Mouse (Mus musculus): ENCODE measurements around the gene Shisa4.

Shisa4 gene

GRCm38 (mm10) chr1:135367595-135367994 is 7.4 kb downstream of the Shisa4 start:
- no peak for ATAC-seq (ENCODE audit: insufficient number of reproducible peaks, low FRiP score, low TSS enrichment)

- ATAC-seq (ENCODE audit: insufficient number of reproducible peaks, low FRiP score, low TSS enrichment): no peak
Measured at GRCm38 (mm10) chr1:135367005-135367404, 8.0 kb downstream of the Shisa4 start.

GRCm38 (mm10) chr1:135366380-135366779 is 8.7 kb downstream of the Shisa4 start:
- ATAC-seq (ENCODE audit: insufficient number of reproducible peaks, low FRiP score, low TSS enrichment): no peak

DNA sequence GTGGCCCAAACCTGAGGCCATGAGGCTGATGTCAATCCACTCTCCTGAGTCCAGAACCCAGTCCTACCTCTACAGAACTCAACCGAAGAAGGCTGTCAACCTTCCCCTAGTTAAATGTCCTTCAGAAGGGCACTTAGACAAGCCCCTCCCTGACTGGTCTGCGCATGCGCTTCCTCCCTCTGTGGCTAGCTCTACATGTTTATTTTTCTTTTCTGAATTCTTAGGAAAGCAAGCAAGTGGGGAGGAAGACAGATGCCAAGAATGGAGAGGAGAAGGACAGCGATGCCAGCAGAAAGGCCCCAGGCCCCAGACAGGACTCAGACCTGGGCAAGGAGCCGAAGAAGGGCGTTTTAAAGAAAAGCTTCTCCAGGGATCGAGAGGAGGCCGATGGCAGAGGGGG is 11.6 kb downstream of the Shisa4 start:
- ATAC-seq (ENCODE audit: insufficient number of reproducible peaks, low FRiP score, low TSS enrichment): no peak

- ATAC-seq (ENCODE audit: insufficient number of reproducible peaks, low FRiP score, low TSS enrichment): no peak
Measured at GRCm38 (mm10) chr1:135362115-135362514, 12.9 kb downstream of the Shisa4 start.

- no peak for ATAC-seq (ENCODE audit: insufficient number of reproducible peaks, low FRiP score, low TSS enrichment)
Measured at GRCm38 (mm10) chr1:135361491-135361890, 13.5 kb downstream of the Shisa4 start.

DNA sequence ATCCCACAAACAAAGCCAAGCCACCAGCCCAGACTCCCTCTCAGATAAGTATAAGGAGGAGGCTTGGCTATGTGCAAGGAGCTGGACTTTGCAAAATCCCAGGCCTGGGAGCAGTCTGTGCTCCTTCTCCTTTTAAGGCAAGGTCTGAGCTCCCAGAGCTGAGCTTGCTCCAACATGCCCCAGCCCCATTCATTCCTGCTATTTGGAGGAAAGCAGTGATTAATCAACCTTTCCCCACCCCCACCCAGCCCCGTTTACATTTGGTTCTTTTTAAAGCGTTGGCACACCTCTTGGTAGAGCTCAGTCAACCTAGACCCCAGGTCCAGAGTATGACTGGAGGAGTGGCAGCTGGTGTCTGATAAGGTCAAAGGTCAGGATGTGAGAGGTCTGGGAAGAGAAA is 16.0 kb downstream of the Shisa4 start:
- ATAC-seq (ENCODE audit: insufficient number of reproducible peaks, low FRiP score, low TSS enrichment): no peak

DNA sequence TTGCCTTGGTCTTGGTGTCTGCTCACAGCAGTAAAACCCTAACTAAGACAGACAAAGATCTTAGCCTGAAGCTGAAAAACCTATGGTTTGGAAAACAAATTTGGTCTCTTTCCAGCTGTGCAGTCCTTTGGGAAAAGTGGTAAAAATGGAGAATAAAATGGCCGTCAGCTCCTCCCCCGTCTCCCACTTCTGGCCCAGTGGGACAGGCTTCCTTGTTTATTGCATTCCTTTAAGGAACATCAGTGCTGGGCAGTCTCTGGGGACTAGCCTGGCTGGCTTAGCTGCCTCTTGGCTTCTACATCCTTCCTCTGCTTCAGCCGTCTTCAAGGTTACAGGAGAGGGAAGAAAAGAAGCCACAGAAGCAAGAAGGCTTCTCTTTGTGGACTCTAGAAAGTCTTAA is 23.1 kb downstream of the Shisa4 start:
- no peak for ATAC-seq (ENCODE audit: insufficient number of reproducible peaks, low FRiP score, low TSS enrichment)

DNA sequence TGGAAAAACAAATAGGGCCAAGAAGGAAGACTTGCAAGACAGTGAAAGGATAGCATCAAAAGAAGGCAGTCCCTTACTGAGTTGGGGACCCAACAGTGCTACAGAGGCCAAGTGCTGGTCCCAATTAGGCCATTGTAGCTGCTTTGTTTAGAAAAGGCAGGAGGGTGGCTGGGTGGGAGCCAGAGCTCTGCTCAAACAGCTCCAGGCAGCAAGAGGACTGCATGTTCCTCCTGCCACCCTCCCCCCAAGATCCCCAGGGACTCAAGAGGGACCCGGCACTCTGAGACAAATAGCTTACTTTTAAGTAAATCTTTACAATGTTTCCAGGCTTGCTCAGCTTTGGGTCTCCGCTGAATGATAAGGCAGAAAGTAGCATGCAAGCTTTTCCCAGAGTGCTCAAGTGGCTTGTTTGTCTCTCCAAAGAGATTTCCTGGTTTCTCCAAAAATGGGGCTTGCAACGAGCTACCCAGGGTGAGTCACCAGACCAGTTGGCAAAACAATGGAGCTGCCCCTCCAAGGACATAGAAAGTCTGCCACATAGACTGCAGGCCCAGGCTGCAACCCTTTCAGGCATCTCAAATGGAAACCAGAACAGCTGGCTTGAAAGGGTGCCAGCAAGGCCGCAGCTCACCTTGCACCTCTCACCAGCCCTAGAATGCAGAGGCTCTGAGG is 27.4 kb downstream of the Shisa4 start:
- no peak for ATAC-seq (ENCODE audit: insufficient number of reproducible peaks, low FRiP score, low TSS enrichment)

- ATAC-seq (ENCODE audit: insufficient number of reproducible peaks, low FRiP score, low TSS enrichment): no peak
Measured at GRCm38 (mm10) chr1:135346891-135347290, 28.1 kb downstream of the Shisa4 start.

- ATAC-seq (ENCODE audit: insufficient number of reproducible peaks, low FRiP score, low TSS enrichment): no peak
Measured at GRCm38 (mm10) chr1:135344026-135344425, 31.0 kb downstream of the Shisa4 start.

DNA sequence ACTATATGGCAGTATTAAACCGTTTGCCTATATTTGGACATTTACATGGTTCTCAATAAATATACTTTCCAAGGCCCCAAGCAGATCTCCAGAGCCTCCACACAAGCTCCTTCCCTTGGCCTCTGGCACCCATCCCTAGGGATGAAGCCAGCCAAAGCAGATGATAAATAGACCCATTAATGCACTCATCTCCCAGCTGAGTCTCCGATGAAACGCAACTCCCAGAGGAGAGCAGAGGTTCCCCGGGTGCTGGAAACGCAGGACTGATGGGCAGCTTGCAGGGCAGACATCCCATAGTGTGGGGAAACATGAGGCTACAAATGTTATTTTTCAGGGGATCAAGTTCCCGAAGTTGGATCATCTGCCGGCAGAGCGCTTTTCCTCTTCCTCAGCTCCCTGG is 33.1 kb downstream of the Shisa4 start:
- no peak for ATAC-seq (ENCODE audit: insufficient number of reproducible peaks, low FRiP score, low TSS enrichment)

DNA sequence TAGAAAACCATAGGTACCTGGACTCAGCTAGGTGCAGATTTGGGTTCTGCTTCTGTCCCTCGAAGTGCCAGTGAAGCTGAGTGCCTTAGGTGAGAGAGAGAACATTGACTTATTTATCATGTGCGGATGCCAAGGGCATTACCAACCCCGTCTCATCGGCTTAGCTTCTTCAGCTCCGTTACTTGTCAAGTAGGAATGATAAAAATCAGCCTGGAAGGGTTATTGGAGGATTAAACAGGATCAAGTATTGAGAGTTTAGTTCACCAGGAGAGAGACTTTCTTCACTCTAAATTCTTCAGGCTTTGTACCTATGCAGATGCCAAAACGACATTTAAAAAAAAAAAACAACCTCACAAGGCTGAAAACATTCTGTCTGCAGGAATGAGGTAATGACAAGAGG is 44.5 kb downstream of the Shisa4 start:
- ATAC-seq (ENCODE audit: insufficient number of reproducible peaks, low FRiP score, low TSS enrichment): no peak

- no peak for ATAC-seq (ENCODE audit: insufficient number of reproducible peaks, low FRiP score, low TSS enrichment)
Measured at GRCm38 (mm10) chr1:135328368-135328767, 46.7 kb downstream of the Shisa4 start.

DNA sequence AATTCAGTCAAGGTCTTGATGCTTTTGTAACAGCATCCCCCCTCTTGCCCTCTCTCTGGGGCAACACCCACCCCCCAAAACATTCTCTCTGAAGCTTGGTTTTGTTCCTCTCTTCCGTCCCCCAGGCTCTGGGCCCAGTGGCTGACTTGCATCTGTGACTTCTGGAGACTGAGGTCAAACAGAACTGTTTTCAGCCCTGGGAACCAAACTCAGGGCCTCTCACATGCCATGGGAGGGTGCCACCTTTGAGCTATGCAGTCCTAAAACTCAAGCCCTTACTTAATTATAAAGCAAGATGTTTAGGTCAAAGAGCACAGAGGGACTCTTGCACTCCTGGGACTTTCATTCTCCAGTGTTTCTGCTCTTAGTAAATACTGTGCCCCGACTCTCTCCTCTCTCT is 49.1 kb downstream of the Shisa4 start:
- no peak for ATAC-seq (ENCODE audit: insufficient number of reproducible peaks, low FRiP score, low TSS enrichment)

DNA sequence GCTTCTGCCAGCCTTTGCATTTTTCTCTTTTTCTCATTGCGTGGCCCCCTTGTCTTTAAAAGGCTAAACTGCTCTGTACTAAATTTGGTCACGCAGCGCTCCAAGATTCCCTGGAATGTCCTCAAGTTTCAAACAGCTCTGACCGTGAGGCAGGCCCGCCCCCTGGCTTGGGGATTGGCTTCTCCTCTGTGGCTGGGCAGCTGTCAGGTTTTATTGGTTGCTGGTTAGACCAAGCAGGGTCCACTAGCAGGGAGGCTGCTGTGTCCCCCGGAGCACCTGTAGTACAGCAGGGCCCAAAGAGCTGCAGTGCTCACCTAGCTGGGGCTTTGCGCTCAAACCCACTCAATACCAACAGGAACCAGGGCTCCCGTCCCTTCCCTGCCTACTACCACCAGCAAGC is 50.5 kb downstream of the Shisa4 start, which contains the start of gene Lmod1:
Gene Lmod1 (plus strand): TSS at position 237 of the 400 bp plus-strand sequence.
- ATAC-seq (ENCODE audit: insufficient number of reproducible peaks, low FRiP score, low TSS enrichment): no peak

DNA sequence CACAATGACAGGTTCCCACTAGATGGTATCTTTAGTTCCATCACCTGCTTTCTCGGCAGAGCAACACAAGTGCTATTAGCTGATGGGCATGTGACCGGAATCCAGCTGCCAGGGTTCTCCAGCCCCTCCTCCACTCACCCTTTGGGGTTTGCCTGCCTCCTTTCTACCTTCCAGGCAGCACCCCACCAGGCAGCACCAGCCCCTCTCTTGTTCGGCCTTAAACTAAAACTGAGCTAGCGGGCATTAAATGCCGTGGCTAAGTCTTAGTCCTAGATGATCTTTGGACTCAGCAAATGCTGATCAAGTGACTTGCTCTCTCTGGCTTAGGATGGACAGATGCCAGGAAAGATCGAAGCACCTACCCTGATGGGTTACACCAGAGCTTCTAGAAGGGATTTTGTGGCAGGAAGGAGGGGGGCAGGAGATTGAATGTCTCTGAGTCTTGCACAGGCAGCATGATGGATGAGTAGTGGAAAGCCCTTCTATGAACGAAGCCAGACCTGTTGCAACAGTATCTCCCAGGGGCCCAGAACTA is 51.6 kb downstream of the Shisa4 start:
- no peak for ATAC-seq (ENCODE audit: insufficient number of reproducible peaks, low FRiP score, low TSS enrichment)
